Mouse (Mus musculus): ENCODE measurements around the gene Mycbp2. TPM values are rescaled to one million over a fixed set of nuclear protein-coding genes. Genes with fewer than 3 reads are reported as not detected.

Gene Mycbp2
- polyA plus RNA-seq, 1 experiment from 2014 or later = 21.9 TPM

GRCm38 (mm10) chr14:103345858-103346728 is 521 bp downstream of the Mycbp2 start:
- Histone ChIP-seq H3K4me1 (peaks cover 13% of the 10 kb centered on the region), H3K36me3 (no peaks in the 10 kb centered on the region), H3K4me2 (peak overlapping the region; percentile 79), H3K27me3 (replicated peaks) (no peaks in the 10 kb centered on the region), H3K27ac (peak overlapping the region; percentile 91), H3K9ac (peak overlapping the region; percentile 71), H3K9me3 (no peaks in the 10 kb centered on the region), H3K4me3 (replicated peaks) (peak overlapping the region; percentile 85)
- 0% methylated on average over 55 of the region's 83 CpGs for WGBS
- ATAC-seq (ENCODE audit: insufficient read depth, low FRiP score, low read depth) = peak; percentile 9; the same call in 1 of the 2 replicates

- H3K27me3 ChIP-seq (replicated peaks) = no peaks in the 10 kb centered on the region
- peak overlapping the region; percentile 91; the same call in 1 of the 2 replicates for H3K27ac ChIP-seq
- 2% methylated on average over 6 of the region's 6 CpGs for WGBS
- H3K4me2 ChIP-seq = peak overlapping the region; percentile 79
- peak overlapping the region; percentile 71; the same call in 1 of the 2 replicates for H3K9ac ChIP-seq
- peaks cover 13% of the 10 kb centered on the region for H3K4me1 ChIP-seq
- ATAC-seq (ENCODE audit: insufficient read depth, low FRiP score, low read depth) = no peak
- no peaks in the 10 kb centered on the region for H3K9me3 ChIP-seq
- H3K36me3 ChIP-seq = no peaks in the 10 kb centered on the region
- peak overlapping the region; percentile 85 for H3K4me3 ChIP-seq (replicated peaks)
Measured at GRCm38 (mm10) chr14:103345486-103345857, 1.1 kb downstream of the Mycbp2 start.

GRCm38 (mm10) chr14:103345011-103345410 is 1.6 kb downstream of the Mycbp2 start:
- Histone ChIP-seq H3K27me3 (replicated peaks) (no peaks in the 10 kb centered on the region), H3K4me1 (peaks cover 11% of the 10 kb centered on the region), H3K4me2 (peak overlapping the region; percentile 79), H3K9me3 (no peaks in the 10 kb centered on the region), H3K4me3 (replicated peaks) (peak overlapping the region; percentile 85), H3K9ac (no peak overlapping the region), H3K36me3 (no peaks in the 10 kb centered on the region), H3K27ac (no peak overlapping the region)
- WGBS = 29% methylated on average over 2 of the region's 2 CpGs
- no peak for ATAC-seq (ENCODE audit: insufficient read depth, low FRiP score, low read depth)

GRCm38 (mm10) chr14:103343791-103344190 is 2.8 kb downstream of the Mycbp2 start:
- Histone ChIP-seq H3K9ac (no peak overlapping the region), H3K4me1 (peaks cover 5% of the 10 kb centered on the region; the same call in 1 of the 2 replicates), H3K9me3 (no peaks in the 10 kb centered on the region), H3K27me3 (replicated peaks) (no peaks in the 10 kb centered on the region), H3K27ac (no peak overlapping the region), H3K4me2 (peak overlapping the region; percentile 25; the same call in 1 of the 2 replicates), H3K36me3 (no peaks in the 10 kb centered on the region), H3K4me3 (replicated peaks) (no peak overlapping the region)
- ATAC-seq (ENCODE audit: insufficient read depth, low FRiP score, low read depth) = no peak
- 58% methylated on average over 5 of the region's 5 CpGs for WGBS

GRCm38 (mm10) chr14:103341385-103342294 is 5.0 kb downstream of the Mycbp2 start:
- Histone ChIP-seq H3K36me3 (no peaks in the 10 kb centered on the region), H3K9ac (no peak overlapping the region), H3K27me3 (replicated peaks) (no peaks in the 10 kb centered on the region), H3K4me2 (no peak overlapping the region), H3K4me1 (peaks cover 3% of the 10 kb centered on the region; the same call in 1 of the 2 replicates), H3K9me3 (no peaks in the 10 kb centered on the region), H3K27ac (no peak overlapping the region), H3K4me3 (replicated peaks) (no peak overlapping the region)
- no peak for ATAC-seq (ENCODE audit: insufficient read depth, low FRiP score, low read depth)
- WGBS = 42% methylated on average over 1 of the region's 1 CpGs

GRCm38 (mm10) chr14:103312926-103313325 is 33.7 kb downstream of the Mycbp2 start:
- no peak overlapping the region for H3K4me3 ChIP-seq (replicated peaks)
- peaks cover 22% of the 10 kb centered on the region for H3K36me3 ChIP-seq
- ATAC-seq (ENCODE audit: insufficient read depth, low FRiP score, low read depth) = no peak
- H3K27me3 ChIP-seq (replicated peaks) = no peaks in the 10 kb centered on the region
- no peak overlapping the region for H3K9ac ChIP-seq
- H3K4me1 ChIP-seq = no peaks in the 10 kb centered on the region
- H3K9me3 ChIP-seq = no peaks in the 10 kb centered on the region
- H3K27ac ChIP-seq = no peak overlapping the region
- no peak overlapping the region for H3K4me2 ChIP-seq
- 95% methylated on average over 4 of the region's 4 CpGs for WGBS

- no peaks in the 10 kb centered on the region for H3K9me3 ChIP-seq
- H3K4me2 ChIP-seq = no peak overlapping the region
- WGBS = 88% methylated on average over 2 of the region's 2 CpGs
- H3K27ac ChIP-seq = no peak overlapping the region
- no peak for ATAC-seq (ENCODE audit: insufficient read depth, low FRiP score, low read depth)
- H3K4me1 ChIP-seq = no peaks in the 10 kb centered on the region
- H3K27me3 ChIP-seq (replicated peaks) = no peaks in the 10 kb centered on the region
- H3K36me3 ChIP-seq = 0 out of 2 replicates have a peak, but pooled peaks cover 4% of the 10 kb centered on the region
- H3K9ac ChIP-seq = no peak overlapping the region
- H3K4me3 ChIP-seq (replicated peaks) = no peak overlapping the region
Measured at GRCm38 (mm10) chr14:103296227-103296626, 50.4 kb downstream of the Mycbp2 start.

GRCm38 (mm10) chr14:103286650-103287049 is 60.0 kb downstream of the Mycbp2 start:
- H3K9me3 ChIP-seq = no peaks in the 10 kb centered on the region
- WGBS = 76% methylated on average over 2 of the region's 2 CpGs
- H3K4me2 ChIP-seq = no peak overlapping the region
- no peak overlapping the region for H3K27ac ChIP-seq
- H3K9ac ChIP-seq = no peak overlapping the region
- no peaks in the 10 kb centered on the region for H3K4me1 ChIP-seq
- H3K4me3 ChIP-seq (replicated peaks) = no peak overlapping the region
- no peaks in the 10 kb centered on the region for H3K36me3 ChIP-seq
- ATAC-seq (ENCODE audit: insufficient read depth, low FRiP score, low read depth) = no peak
- H3K27me3 ChIP-seq (replicated peaks) = no peaks in the 10 kb centered on the region

- ATAC-seq (ENCODE audit: insufficient read depth, low FRiP score, low read depth) = no peak; the same call in 1 of the 2 replicates
- H3K9ac ChIP-seq = no peak overlapping the region
- H3K4me2 ChIP-seq = no peak overlapping the region
- WGBS = 78% methylated on average over 4 of the region's 4 CpGs
- H3K36me3 ChIP-seq = no peaks in the 10 kb centered on the region
- H3K4me1 ChIP-seq = no peaks in the 10 kb centered on the region
- no peaks in the 10 kb centered on the region for H3K9me3 ChIP-seq
- no peak overlapping the region for H3K4me3 ChIP-seq (replicated peaks)
- H3K27ac ChIP-seq = no peak overlapping the region
- no peaks in the 10 kb centered on the region for H3K27me3 ChIP-seq (replicated peaks)
Measured at GRCm38 (mm10) chr14:103276667-103277066, 69.9 kb downstream of the Mycbp2 start.

- Histone ChIP-seq H3K4me3 (replicated peaks) (no peak overlapping the region), H3K9ac (no peak overlapping the region), H3K4me1 (no peaks in the 10 kb centered on the region), H3K27me3 (replicated peaks) (no peaks in the 10 kb centered on the region), H3K36me3 (peaks cover 5% of the 10 kb centered on the region; the same call in 1 of the 2 replicates), H3K9me3 (no peaks in the 10 kb centered on the region), H3K27ac (no peak overlapping the region), H3K4me2 (no peak overlapping the region)
- 95% methylated on average over 2 of the region's 2 CpGs for WGBS
- no peak for ATAC-seq (ENCODE audit: insufficient read depth, low FRiP score, low read depth)
Measured at GRCm38 (mm10) chr14:103260437-103260836, 86.2 kb downstream of the Mycbp2 start.

GRCm38 (mm10) chr14:103258745-103259144 is 87.9 kb downstream of the Mycbp2 start:
- ATAC-seq (ENCODE audit: insufficient read depth, low FRiP score, low read depth) = no peak
- H3K4me2 ChIP-seq = no peak overlapping the region
- H3K9me3 ChIP-seq = no peaks in the 10 kb centered on the region
- no peaks in the 10 kb centered on the region for H3K4me1 ChIP-seq
- peaks cover 5% of the 10 kb centered on the region; the same call in 1 of the 2 replicates for H3K36me3 ChIP-seq
- WGBS = 88% methylated on average over 2 of the region's 2 CpGs
- no peak overlapping the region for H3K9ac ChIP-seq
- H3K27me3 ChIP-seq (replicated peaks) = no peaks in the 10 kb centered on the region
- H3K27ac ChIP-seq = no peak overlapping the region
- H3K4me3 ChIP-seq (replicated peaks) = no peak overlapping the region
